Mouse (Mus musculus): ENCODE results near the gene Dlg1.

DNA sequence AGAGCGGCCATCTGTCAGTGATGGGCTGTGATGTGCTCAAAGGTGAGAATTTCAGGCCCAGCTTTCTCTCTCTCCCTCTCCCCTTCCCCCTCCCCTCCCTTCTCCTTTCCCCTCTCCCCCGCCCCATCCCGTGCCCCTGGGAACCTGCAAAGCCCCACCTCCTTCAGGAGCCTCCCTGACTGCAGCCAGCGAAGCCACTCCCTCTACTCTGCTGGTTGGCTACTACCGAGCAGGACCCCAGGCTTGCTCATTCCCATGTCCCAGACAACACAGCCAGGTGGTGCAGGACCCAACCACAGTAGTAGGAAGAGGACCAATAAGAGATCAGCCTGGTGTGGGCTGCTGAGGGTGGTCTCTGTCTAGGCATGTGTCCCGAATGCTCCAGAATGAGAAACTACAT lies 220.7 kb downstream of the Dlg1 start:
- TF ChIP-seq POLR2A (IDR thresholded peaks at IDR 0.05; ENCODE audit: control insufficient read depth, low read depth, low read length) (no peak), CTCF (IDR thresholded peaks at IDR 0.05; ENCODE audit: control insufficient read depth, insufficient read depth, insufficient replicate concordance, low read depth, low read length) (no peak)
